Mouse (Mus musculus): ENCODE data around the gene Slc6a20a.

Slc6a20a gene

GRCm38 (mm10) chr9:123632993-123633392 is 45.7 kb downstream of the Slc6a20a start:
- WGBS, result 87% methylated on average over 3 of the region's 3 CpGs

GRCm38 (mm10) chr9:123632281-123632680 is 46.4 kb downstream of the Slc6a20a start, which contains the start of gene Slc6a20b:
Gene Slc6a20b (minus strand): TSS chr9:123632565.
- 85% methylated on average over 6 of the region's 6 CpGs for WGBS

- WGBS, result 88% methylated on average over 3 of the region's 3 CpGs
Measured at GRCm38 (mm10) chr9:123631666-123632065, 47.0 kb downstream of the Slc6a20a start.

GRCm38 (mm10) chr9:123625821-123626220 is 52.9 kb downstream of the Slc6a20a start:
- WGBS, result 93% methylated on average over 11 of the region's 11 CpGs

GRCm38 (mm10) chr9:123624741-123625140 is 53.9 kb downstream of the Slc6a20a start:
- 94% methylated on average over 2 of the region's 2 CpGs for whole genome bisulfite sequencing

GRCm38 (mm10) chr9:123620311-123621098 is 58.2 kb downstream of the Slc6a20a start:
- 88% methylated on average over 5 of the region's 5 CpGs for WGBS

- WGBS, result 90% methylated on average over 1 of the region's 1 CpGs
Measured at GRCm38 (mm10) chr9:123601529-123601928, 77.2 kb downstream of the Slc6a20a start.

- WGBS, result 96% methylated on average over 2 of the region's 2 CpGs
Measured at GRCm38 (mm10) chr9:123597376-123597775, 81.3 kb downstream of the Slc6a20a start.

GRCm38 (mm10) chr9:123596910-123597309 is 81.8 kb downstream of the Slc6a20a start:
- WGBS, result 96% methylated on average over 2 of the region's 2 CpGs

GRCm38 (mm10) chr9:123595194-123595593 is 83.5 kb downstream of the Slc6a20a start:
- WGBS, result 72% methylated on average over 4 of the region's 4 CpGs

- 88% methylated on average over 7 of the region's 7 CpGs for WGBS
Measured at GRCm38 (mm10) chr9:123589240-123589910, 89.3 kb downstream of the Slc6a20a start.

Measured in cerebral cortex, adult 2 months (tissue).